Mouse (Mus musculus) hindbrain, embryonic 11.5 days (tissue): ENCODE data around the gene Pym1. TPM values are rescaled to one million over a fixed set of nuclear protein-coding genes. Genes with fewer than 3 reads are reported as not detected.
"Not testable (repeated sequence)": the region's sequence is repeated elsewhere in the genome, so short reads cannot be mapped to it uniquely, and the experiment has no call there.

ENCODE experiments used
- ATAC-seq: fragments of 200-750 bp; cut with Nextera tagmentation; 2 replicates; pipeline ENCODE4 v1.8.0; 2017; ENCODE audit warnings: mild to moderate bottlenecking, moderate TSS enrichment, moderate library complexity; ENCODE audit not compliant: low FRiP score
- DNase-seq: peaks from one replicate; pipeline ENCODE4 v3.0.0-alpha.2; 2015; ENCODE audit warnings: low spot score
- H3K27ac ChIP-seq: fragments of 300-500 bp; sonication (generic); 2 replicates; pipeline ENCODE4 v1.5.1; 2014; ENCODE audit warnings: mild to moderate bottlenecking, low read depth, low read length
- H3K27me3 ChIP-seq: fragments of 300-500 bp; sonication (generic); 2 replicates; pipeline ENCODE4 v1.6.1; 2014; ENCODE audit warnings: mild to moderate bottlenecking, low read length, moderate library complexity, mixed read lengths; ENCODE audit not compliant: control insufficient read depth, insufficient read depth
- H3K36me3 ChIP-seq: fragments of 300-500 bp; sonication (generic); 2 replicates; pipeline ENCODE4 v1.6.1; 2014; ENCODE audit warnings: mild to moderate bottlenecking, low read length, moderate library complexity, mixed read lengths; ENCODE audit not compliant: control insufficient read depth, insufficient read depth
- H3K4me1 ChIP-seq: fragments of 300-500 bp; sonication (generic); replicated peaks from 2 replicates; pipeline ENCODE4 v1.6.1; 2014; ENCODE audit warnings: low read length, mixed read lengths; ENCODE audit not compliant: control insufficient read depth, insufficient read depth
- H3K4me2 ChIP-seq: fragments of 300-500 bp; sonication (generic); replicated peaks from 2 replicates; pipeline ENCODE4 v1.6.1; 2014; ENCODE audit warnings: mild to moderate bottlenecking, low read depth, low read length
- H3K4me3 ChIP-seq: fragments of 300-500 bp; sonication (generic); 2 replicates; pipeline ENCODE4 v1.5.1; 2014; ENCODE audit warnings: low read depth, low read length
- H3K9ac ChIP-seq: fragments of 300-500 bp; sonication (generic); 2 replicates; pipeline ENCODE4 v1.6.1; 2014; ENCODE audit warnings: low read depth, low read length
- H3K9me3 ChIP-seq: fragments of 300-500 bp; sonication (generic); 2 replicates; pipeline ENCODE4 v1.6.1; 2016; ENCODE audit warnings: low read length; ENCODE audit not compliant: control insufficient read depth
- WGBS: fragments of 180-500 bp; shearing (Covaris S2); extraction: QIAGEN DNeasy Blood & Tissue Kit; methylation state at CpG from one replicate; pipeline ENCODE4 v1.1.7; 2014; 5-methylcytosine and 5-hydroxymethylcytosine counted together
- polyA plus RNA-seq: library from polyadenylated mRNA; unstranded; fragments of >200 nt; fragmentation: Nextera tagmentation; extraction: Ambion mirVana; gene quantifications from 2 replicates; pipeline ENCODE4 v1.2.1, GENCODE M21; 2014

Pym1 gene
- polyA plus RNA-seq, 1 experiment from 2014 or later, result 48.3 TPM

GRCm38 (mm10) chr10:128711318-128711717 lies 36.4 kb upstream of the Pym1 start:
- H3K9ac ChIP-seq, ATAC-seq, DNase-seq, H3K9me3 ChIP-seq, H3K4me2 ChIP-seq, H3K27ac ChIP-seq, H3K4me3 ChIP-seq, H3K27me3 ChIP-seq, H3K36me3 ChIP-seq, H3K4me1 ChIP-seq: not testable (repeated sequence)
- 93% methylated on average over 7 of the region's 7 CpGs for WGBS

- Histone ChIP-seq H3K4me2 (no peak overlapping the region), H3K36me3 (no peaks in the 10 kb centered on the region), H3K9ac (no peak overlapping the region), H3K9me3 (no peaks in the 10 kb centered on the region), H3K27ac (no peak overlapping the region), H3K4me1 (no peaks in the 10 kb centered on the region), H3K4me3 (no peak overlapping the region), H3K27me3 (no peaks in the 10 kb centered on the region)
- whole genome bisulfite sequencing, result 85% methylated on average over 19 of the region's 19 CpGs
- DNase-seq (no peak), ATAC-seq (no peak)
These were observed 31.8 kb upstream of the Pym1 start for GRCm38 (mm10) chr10:128715559-128716537.

DNA sequence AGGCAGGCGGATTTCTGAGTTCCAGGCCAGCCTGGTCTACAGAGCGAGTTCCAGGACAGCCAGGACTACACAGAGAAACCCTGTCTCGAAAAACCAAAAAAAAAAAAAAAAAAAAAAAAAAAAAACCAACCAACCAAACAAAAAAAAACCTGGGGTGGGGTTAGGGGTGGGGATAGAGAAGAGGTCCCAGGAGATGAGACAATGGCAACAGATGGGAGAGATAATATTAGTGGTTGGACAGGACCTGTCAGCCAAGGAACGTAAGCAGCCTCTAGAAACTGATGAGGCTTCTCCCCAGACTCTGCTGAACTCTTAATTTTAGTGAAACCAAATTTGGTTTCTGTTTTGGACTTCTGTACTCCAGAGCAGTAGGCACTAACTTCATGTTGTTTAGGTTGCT lies 22.2 kb upstream of the Pym1 start:
- not testable (repeated sequence) for H3K4me1 ChIP-seq

DNA sequence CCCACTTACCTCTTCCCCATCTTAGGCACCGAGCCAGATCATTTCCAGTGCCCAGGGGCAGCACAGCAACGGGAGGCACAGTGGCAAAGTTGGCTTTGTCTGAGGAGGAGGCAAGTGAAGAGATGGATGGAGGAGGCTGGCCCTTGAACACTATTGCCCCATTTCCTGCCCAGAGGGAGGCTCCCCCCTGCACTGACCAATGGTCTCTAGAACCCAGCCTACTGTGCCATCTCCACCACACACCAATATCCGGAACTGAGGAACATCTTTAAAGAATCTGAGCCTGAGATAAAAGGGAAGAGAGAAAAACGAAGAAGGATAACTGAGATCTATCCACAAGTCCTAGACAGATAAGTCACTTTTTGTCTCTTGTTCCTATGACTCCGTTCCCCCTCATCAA lies 19.6 kb upstream of the Pym1 start:
- no peak overlapping the region for H3K27ac ChIP-seq
- H3K9me3 ChIP-seq, result no peaks in the 10 kb centered on the region
- DNase-seq (no peak), ATAC-seq (no peak)
- no peak overlapping the region for H3K9ac ChIP-seq
- no peak overlapping the region for H3K4me2 ChIP-seq
- H3K4me1 ChIP-seq, result no peaks in the 10 kb centered on the region
- no peaks in the 10 kb centered on the region; the same call in 1 of the 2 replicates for H3K27me3 ChIP-seq
- 89% methylated on average over 5 of the region's 5 CpGs for WGBS
- H3K4me3 ChIP-seq, result no peak overlapping the region
- no peaks in the 10 kb centered on the region for H3K36me3 ChIP-seq

More for the DNA sequence above, 22.2 kb upstream of the Pym1 start:
- ATAC-seq, H3K27me3 ChIP-seq, H3K9me3 ChIP-seq, H3K4me3 ChIP-seq, DNase-seq, H3K4me2 ChIP-seq, H3K36me3 ChIP-seq, H3K9ac ChIP-seq, H3K27ac ChIP-seq: not testable (repeated sequence)
- 77% methylated on average over 3 of the region's 4 CpGs for WGBS

DNA sequence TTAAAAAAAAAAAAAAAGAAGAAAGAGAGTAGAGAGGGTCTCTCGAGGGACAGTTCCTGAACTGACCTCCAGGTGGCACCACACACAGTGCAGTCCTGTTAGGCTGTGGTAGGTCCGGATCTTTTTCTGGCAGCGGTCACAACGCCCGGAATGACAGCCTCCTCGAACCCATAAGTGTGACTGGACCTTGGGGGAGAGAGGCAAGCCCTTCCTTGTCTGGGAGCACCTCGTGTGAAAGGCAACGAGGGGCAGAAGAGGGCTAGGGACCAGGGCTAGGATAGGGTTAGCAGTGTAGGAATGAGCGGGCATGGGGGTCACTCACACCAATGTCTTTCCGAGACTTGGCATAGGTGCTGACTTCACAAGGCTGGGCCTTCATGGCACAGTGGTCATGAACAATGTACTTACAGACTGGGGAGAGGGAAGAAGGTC lies 16.7 kb upstream of the Pym1 start:
- H3K9me3 ChIP-seq, result no peaks in the 10 kb centered on the region
- H3K27ac ChIP-seq, result no peak overlapping the region
- ATAC-seq (peak; percentile 68), DNase-seq (peak; percentile 79)
- H3K4me1 ChIP-seq, result no peaks in the 10 kb centered on the region
- no peaks in the 10 kb centered on the region for H3K36me3 ChIP-seq
- no peak overlapping the region for H3K4me2 ChIP-seq
- H3K9ac ChIP-seq, result no peak overlapping the region
- H3K27me3 ChIP-seq, result no peaks in the 10 kb centered on the region; the same call in 1 of the 2 replicates
- 26% methylated on average over 10 of the region's 10 CpGs for WGBS
- no peak overlapping the region for H3K4me3 ChIP-seq

GRCm38 (mm10) chr10:128731992-128732391 lies 15.7 kb upstream of the Pym1 start:
- no peaks in the 10 kb centered on the region for H3K36me3 ChIP-seq
- H3K9ac ChIP-seq, result no peak overlapping the region
- no peaks in the 10 kb centered on the region for H3K4me1 ChIP-seq
- H3K4me3 ChIP-seq, result no peak overlapping the region
- DNase-seq, result no peak
- ATAC-seq, result no peak
- H3K9me3 ChIP-seq, result no peaks in the 10 kb centered on the region
- H3K4me2 ChIP-seq, result no peak overlapping the region
- no peaks in the 10 kb centered on the region; the same call in 1 of the 2 replicates for H3K27me3 ChIP-seq
- H3K27ac ChIP-seq, result no peak overlapping the region

GRCm38 (mm10) chr10:128737435-128737834 lies 10.3 kb upstream of the Pym1 start:
- Histone ChIP-seq H3K4me3 (peak overlapping the region; percentile 4; the same call in 1 of the 2 replicates), H3K36me3 (no peaks in the 10 kb centered on the region), H3K9me3 (no peaks in the 10 kb centered on the region), H3K27me3 (peaks cover 8% of the 10 kb centered on the region), H3K9ac (0 out of 2 replicates have a peak overlapping the region, but pooled peaks have one; percentile 19), H3K4me1 (peaks cover 2% of the 10 kb centered on the region; the same call in 1 of the 2 replicates), H3K27ac (no peak overlapping the region), H3K4me2 (peak overlapping the region; percentile 31)
- DNase-seq (peak; percentile 25), ATAC-seq (peak; percentile 49)
- WGBS, result 3% methylated on average over 15 of the region's 15 CpGs

- 60% methylated on average over 2 of the region's 2 CpGs for WGBS
- ATAC-seq (no peak), DNase-seq (no peak)
- H3K4me3 ChIP-seq, result no peak overlapping the region
- peaks cover 29% of the 10 kb centered on the region for H3K27me3 ChIP-seq
- no peaks in the 10 kb centered on the region for H3K9me3 ChIP-seq
- no peak overlapping the region for H3K9ac ChIP-seq
- H3K36me3 ChIP-seq, result no peaks in the 10 kb centered on the region
- H3K4me1 ChIP-seq, result peaks cover 6% of the 10 kb centered on the region; the same call in 1 of the 2 replicates
- H3K4me2 ChIP-seq, result no peak overlapping the region
- no peak overlapping the region for H3K27ac ChIP-seq
These were observed 7.4 kb upstream of the Pym1 start for GRCm38 (mm10) chr10:128740296-128740695.

- no peak overlapping the region for H3K4me3 ChIP-seq
- no peak for DNase-seq
- H3K36me3 ChIP-seq, result no peaks in the 10 kb centered on the region
- 44% methylated on average over 4 of the region's 4 CpGs for WGBS
- H3K4me1 ChIP-seq, result 0 out of 2 replicates have a peak, but pooled peaks cover 4% of the 10 kb centered on the region
- no peak for ATAC-seq
- H3K27me3 ChIP-seq, result peaks cover 29% of the 10 kb centered on the region
- no peak overlapping the region for H3K27ac ChIP-seq
- no peak overlapping the region for H3K9ac ChIP-seq
- H3K9me3 ChIP-seq, result no peaks in the 10 kb centered on the region
- no peak overlapping the region for H3K4me2 ChIP-seq
These were observed 5.1 kb upstream of the Pym1 start for GRCm38 (mm10) chr10:128742616-128743015.
